Mouse (Mus musculus): Measurements from ENCODE around the gene Dnm2. TPM values are rescaled to one million over a fixed set of nuclear protein-coding genes. Genes with fewer than 3 reads are reported as not detected.
"Not testable (repeated sequence)": the region's sequence is repeated elsewhere in the genome, so short reads cannot be mapped to it uniquely, and the experiment has no call there.

Gene Dnm2
- total RNA-seq, 2 experiments from 2014 or later = 62.6 to 63.8 TPM

DNA sequence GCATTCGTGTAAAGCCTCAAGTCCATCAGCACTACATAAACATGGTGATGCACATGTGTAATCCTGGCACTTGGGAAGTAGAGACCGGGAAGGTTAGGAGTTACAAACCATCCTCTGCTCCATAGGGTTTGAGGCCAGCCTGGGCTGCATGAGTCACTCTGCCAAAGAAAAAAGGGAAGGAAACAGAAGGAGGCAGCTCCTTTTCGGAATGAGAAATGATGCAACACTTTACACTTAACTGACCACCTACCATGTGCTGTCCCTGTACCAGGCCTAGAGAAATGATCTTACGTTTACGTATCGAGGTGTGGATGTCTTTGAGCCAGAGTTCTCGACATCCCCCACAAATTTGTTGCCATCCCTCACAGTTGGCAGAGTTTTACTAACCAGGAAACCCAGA is 28.3 kb downstream of the Dnm2 start:
- ATAC-seq (replicated peaks; ENCODE audit: low FRiP score, low TSS enrichment, poor library complexity, severe bottlenecking) = no peak

DNA sequence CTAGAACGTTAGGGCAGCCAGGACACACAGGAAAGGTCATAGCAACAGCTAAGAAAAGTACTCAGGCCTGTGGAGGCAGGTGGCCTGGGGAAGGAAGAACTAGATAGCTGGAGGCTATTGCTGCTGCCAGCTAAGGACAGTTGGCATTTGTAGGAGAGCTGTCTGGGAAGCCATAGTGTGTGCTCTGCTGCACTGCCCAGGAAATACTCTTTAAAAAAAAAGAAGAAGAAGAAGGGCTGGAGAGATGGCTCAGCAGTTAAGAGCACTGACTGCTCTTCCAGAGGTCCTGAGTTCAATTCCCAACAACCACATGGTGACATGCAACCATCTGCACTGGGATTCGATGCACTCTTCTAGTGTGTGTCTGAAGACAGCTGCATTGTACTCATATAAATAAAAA is 28.8 kb downstream of the Dnm2 start:
- no peak for ATAC-seq (replicated peaks; ENCODE audit: low FRiP score, low TSS enrichment, poor library complexity, severe bottlenecking)

DNA sequence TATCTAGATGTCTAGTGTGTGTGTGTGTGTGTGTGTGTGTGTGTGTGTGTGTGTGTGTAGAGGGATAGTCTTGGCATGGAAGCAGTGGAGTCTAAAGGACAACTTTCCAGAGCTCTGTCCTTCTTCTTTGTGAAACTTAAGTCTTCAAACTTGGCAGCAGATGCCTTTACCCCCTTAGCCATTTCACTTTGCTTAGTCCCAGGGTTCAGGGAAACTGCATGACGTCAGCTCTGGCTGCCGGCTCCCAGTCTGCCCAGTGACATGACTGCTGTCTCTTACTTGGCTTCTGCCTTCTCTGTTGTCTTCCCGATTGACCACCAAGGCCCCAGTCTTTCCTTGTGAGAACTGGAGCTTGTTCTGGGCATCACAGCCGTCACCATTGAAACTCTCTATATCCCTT is 29.8 kb downstream of the Dnm2 start:
- no peak for ATAC-seq (replicated peaks; ENCODE audit: low FRiP score, low TSS enrichment, poor library complexity, severe bottlenecking)

DNA sequence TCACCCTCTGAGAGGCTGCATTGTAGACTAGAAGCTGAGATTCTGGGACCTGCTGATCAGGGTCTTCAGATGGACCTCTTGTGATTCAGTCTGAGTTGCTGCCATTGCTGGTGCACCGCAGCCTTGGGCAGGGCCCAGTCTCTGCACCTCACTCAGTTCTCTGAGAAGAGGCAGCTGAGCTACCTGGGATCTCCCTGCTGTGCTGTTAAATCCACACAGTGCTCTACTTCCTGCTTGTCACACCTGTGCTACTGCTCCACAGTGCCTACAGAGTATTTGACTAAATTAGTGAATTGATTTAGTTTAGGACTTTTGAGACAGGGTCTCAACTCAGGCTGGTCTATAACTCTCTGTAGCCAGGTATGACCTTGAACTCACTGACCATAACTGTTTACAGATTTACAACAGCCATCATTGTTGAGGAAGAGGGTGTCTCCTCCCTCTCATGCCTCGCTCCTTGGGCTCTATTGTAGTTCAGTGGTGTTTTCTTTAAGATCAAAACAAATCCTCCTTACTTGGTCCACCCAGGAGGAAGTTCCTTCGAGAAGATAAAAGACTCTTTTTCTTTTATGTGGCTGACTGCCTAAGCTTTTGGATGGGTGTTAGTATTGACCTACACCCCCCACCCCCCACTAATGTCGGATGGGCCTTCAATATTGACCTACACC is 30.5 kb downstream of the Dnm2 start:
- no peak for ATAC-seq (replicated peaks; ENCODE audit: low FRiP score, low TSS enrichment, poor library complexity, severe bottlenecking)

DNA sequence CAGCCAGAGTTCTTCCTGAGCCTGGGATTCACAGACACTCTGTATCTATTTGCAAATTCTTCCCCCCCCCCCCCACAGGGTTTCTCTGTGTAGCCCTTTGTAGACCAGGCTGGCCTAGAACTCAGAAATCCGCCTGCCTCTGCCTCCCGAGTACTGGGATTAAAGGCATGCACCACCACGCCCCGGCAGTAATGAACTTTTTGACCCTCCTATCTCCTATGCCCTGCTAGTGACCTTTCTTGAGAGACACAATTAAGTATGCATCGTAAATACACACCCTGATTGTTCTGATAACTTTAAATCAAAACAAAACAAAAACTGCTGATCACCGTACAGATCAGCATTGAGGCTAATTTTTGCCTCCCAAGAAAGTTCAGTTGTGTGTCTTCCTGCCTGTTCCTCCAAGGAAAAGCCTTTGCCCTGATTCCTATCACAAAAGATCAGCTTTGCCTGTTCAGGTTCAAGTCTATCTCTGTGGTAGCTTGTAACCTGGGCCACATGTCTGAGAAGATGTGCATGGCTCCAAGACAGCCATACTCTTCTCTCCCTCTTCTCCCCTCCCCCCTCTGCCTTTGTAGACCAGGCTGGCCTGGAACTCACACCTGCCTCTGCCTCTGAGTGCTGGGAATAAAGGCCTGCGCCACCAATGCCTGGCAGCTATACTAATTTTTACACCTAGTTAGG is 31.7 kb downstream of the Dnm2 start:
- ATAC-seq (replicated peaks; ENCODE audit: low FRiP score, low TSS enrichment, poor library complexity, severe bottlenecking) = no peak

DNA sequence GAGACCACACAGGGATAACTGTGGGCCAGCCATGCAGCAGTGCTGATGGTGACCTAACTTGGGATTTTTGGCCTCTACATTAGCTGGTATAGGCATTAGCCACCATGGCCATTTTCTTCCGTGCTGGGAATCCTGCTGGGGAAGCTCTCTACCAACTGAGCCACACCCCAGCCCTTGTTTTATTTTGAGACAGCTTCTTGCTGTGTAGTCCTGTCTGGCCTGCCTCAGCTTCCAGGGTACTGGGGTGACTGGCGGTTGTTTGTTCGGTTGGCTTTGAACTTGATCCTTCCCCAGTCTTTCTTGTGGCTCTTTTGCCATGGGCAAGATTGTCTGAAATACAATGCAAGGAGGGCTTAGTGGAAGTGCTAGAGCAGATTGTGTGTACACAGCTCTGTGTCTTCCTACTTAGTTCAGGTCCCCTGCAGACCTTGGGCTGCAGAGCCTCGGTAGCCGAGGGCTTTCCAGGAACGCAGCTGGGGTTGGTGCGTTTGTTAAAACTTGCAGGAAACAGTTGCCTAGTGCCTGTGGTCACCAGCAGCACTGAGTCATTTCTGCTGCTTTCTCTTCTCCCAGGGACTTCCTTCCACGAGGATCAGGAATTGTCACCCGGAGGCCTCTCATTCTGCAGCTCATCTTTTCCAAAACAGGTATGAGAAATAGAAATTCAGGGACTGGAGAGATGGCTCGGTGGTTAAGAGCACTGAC is 32.4 kb downstream of the Dnm2 start:
- ATAC-seq (replicated peaks; ENCODE audit: low FRiP score, low TSS enrichment, poor library complexity, severe bottlenecking) = no peak

DNA sequence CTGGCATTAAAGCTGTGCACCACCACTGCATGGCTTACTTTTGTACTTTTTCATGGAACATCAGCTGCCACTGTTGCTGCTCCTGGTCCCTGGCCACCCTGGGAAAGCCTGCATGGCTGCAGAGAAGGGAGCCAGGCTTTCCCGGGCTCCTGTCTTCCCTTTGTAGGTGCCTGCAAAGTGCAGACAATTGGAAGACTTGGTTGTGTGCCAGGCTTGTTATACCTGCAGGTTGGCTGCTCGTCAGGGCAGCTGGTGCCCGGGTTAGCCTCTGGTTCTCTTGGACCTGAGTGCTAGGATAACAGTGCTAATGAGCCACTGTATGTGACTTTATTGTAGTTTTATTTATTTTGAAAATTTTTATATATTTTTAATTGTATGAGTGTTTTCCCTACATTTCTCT is 34.1 kb downstream of the Dnm2 start:
- ATAC-seq (replicated peaks; ENCODE audit: low FRiP score, low TSS enrichment, poor library complexity, severe bottlenecking) = no peak

DNA sequence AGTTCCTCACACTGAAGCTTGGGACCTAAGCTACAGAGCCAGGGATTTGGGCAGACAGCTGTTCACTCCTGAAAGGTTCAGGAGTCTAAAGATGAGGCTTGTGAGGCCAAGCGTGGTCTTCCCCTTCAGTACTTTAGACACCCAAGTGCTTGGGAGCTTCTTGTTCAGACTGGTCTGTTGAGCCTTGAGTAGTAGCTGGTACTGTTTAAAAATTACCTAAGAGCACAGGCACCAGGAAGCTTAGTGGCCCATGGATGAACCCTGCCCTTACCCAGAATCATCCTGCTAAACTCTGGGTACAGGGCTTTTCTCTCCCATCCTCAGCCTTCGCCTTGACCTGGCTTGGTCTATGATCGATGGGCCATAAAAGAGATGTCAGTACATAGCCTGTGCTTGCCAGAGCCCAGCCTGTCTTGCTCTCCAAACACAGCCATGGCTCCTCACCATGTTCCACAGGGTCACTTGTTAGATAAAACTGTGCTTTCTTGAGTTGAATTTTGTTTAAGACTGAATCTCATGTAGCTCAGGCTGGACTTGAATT is 35.8 kb downstream of the Dnm2 start:
- no peak for ATAC-seq (replicated peaks; ENCODE audit: low FRiP score, low TSS enrichment, poor library complexity, severe bottlenecking)

DNA sequence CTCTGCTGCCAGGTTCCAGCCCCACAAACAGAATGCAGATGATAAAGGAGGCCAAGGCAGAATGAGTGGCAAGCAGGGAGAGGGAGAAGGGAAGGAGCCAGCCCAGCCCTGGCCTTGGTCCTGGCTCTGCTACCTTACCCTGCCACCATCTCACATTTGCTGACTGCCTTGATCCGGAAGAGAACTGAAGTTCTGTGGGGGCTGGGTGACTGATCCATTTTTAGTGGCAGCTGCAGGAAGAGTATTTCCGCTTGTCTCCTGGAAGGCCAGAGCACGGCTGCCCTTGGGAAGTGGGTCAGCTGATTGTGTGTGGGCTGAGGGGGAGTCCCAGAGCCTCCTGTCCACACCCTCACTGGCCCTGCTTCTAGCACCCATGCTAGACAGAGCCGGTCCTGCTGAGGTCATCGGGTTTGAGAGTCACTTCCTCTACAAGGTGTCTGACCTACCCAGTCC is 38.5 kb downstream of the Dnm2 start:
- peak; percentile 24; the same call in 1 of the 2 replicates for ATAC-seq (replicated peaks; ENCODE audit: low FRiP score, low TSS enrichment, poor library complexity, severe bottlenecking)

DNA sequence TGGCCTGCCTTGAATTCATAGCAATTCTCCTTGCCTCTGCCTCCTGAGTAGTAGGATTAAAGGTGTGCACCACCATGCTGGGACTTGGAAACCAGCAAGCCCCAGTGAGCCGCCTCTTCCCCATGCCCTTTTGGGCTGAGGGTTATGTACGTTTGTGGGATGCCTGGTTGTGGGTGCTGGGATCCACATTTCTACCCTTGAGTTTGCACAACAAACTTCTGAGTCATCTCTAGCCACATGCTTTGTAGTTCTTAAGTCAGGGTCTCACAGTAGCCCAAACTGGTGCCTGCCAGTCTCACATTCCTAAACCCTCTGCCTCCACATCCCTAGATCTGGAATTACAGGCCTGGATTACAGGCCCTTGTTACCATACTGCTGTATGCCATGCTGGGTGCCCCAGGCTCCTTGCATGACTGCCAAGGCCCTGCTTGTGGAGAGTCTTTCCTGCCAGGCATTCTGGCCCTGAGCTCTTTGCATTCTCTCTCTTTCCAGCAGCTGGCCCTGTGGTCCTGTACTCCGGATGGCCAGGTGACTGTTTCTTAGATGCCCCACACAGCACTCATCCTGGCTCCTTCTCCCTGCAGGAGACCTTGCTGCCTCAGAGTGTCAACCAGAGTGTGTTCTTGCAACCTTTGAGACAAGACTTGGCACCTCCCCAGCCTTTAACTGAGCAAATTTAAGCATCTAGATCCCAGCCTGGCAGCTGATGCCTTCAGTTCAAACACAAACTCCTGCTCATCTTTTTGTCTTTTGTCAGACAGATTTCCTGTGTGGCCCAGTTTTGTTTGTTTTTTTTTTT is 39.3 kb downstream of the Dnm2 start:
- ATAC-seq (replicated peaks; ENCODE audit: low FRiP score, low TSS enrichment, poor library complexity, severe bottlenecking) = no peak

DNA sequence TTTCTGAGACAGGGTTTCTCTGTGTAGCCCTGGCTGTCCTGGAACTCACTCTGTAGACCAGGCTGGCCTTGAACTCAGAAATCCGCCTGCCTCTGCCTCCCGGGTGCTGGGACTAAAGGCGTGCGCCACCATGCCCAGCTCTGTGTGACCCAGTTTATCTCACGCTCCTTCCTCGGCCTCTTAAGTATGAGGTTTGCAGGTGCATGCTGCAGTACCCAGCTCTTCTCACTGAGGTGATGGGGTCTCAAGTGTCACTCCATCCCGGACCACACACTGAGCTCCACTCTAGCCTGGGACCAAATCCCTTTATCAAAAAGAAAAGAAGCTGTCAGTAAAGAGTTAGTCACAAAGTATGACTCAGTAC is 39.8 kb downstream of the Dnm2 start:
- not testable (repeated sequence) for ATAC-seq (replicated peaks; ENCODE audit: low FRiP score, low TSS enrichment, poor library complexity, severe bottlenecking)

DNA sequence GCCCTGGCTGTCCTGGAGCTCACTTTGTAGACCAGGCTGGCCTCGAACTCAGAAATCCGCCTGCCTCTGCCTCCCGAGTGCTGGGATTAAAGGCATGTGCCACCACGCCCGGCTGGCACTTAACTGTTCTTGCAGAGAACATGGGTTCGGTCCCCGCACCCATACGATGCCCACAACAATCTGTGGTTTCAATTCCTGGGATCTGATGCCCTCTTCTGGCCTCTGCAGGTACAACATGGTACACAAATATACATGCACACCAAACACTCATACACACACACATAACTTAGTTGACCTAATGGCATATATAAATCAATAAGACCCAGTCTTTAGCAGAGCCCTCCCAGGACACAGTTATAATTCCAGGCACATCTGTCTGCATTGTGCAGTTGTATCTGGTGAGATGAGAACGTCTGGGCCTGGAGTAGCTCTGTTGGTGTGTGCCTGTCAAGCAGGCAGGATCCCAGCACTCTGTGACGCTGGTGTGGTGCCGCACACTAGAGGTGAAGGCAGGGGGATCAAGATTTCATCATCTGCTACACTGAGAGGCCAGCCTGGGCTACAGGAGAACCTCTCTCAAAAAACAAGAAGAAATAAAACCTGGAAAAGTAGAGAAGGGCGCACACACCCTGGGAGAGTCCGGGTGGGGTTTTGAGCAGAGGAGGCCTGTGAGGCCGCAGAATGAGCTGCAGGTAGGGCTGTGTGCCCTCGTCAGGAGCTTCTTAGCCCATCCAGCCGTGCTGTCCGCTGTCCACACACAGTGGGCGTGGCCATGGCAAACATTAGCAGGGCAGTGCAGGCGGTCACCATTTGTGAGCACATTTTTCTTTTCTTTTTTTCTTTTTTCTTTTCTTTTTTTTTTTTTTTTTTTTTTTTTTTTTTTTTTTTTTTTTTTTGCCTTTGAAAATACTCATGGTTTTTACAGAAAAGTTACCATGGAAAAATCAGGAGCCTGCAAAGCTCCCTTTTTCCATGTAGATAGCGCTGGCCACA is 44.6 kb downstream of the Dnm2 start:
- peak; percentile 65 for ATAC-seq (replicated peaks; ENCODE audit: low FRiP score, low TSS enrichment, poor library complexity, severe bottlenecking)

DNA sequence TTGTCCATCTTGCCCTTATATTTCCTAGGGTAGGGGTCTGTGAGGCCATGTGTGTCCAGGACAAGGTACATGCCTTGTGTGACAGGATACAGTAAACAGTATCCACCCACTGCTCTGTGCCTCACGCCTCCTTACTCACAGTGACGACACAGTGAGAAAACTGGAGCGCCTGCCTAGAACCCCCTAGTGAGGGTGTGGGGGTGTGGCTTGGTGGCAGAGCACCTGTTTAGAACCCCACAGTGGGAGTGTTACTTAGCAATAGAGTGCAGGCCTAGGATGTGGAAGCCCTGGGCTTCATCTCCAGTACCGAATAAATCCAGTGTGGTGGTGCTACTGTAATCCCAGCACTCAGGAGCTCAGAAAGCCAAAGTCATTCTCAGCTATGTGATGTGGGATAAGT is 48.2 kb downstream of the Dnm2 start:
- no peak for ATAC-seq (replicated peaks; ENCODE audit: low FRiP score, low TSS enrichment, poor library complexity, severe bottlenecking)

DNA sequence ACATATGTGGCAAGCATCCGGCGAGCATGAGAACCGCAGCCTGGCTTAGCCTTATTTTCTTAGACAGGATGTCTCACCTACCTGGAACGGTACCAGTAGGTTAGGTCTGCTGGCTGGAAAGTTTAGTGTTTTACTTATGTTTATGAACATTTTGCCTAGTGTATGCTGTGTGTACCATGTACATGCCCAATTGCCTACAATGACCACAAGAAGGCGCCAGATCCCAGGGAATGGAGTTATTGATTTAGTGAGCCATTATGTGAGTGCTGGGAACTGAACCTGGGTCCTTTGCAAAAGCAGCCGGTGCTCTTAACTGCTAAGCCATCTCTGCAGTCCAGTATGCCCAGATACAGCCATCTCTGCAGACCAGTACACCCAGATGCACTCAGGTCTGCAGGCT is 53.0 kb downstream of the Dnm2 start:
- ATAC-seq (replicated peaks; ENCODE audit: low FRiP score, low TSS enrichment, poor library complexity, severe bottlenecking) = no peak

DNA sequence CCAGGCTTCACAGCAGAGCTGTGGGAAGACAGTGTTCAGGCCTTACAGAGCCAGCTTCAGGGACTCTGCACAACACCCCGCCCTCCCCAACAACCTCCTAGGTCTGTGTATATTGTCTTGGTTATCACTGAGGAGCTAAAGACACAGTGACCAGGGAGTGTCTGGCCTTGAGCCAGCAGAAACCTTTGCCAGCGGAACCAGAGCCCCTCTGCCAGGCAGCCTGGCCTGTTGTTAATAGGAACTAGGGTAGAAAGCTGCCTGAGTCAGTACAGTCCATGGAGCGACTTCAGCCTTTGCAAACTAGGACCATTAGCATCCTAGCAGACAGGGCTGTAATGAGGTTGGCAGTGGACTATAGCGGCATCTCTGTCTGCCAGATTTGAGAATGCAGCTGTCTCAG is 59.4 kb downstream of the Dnm2 start:
- ATAC-seq (replicated peaks; ENCODE audit: low FRiP score, low TSS enrichment, poor library complexity, severe bottlenecking) = no peak

DNA sequence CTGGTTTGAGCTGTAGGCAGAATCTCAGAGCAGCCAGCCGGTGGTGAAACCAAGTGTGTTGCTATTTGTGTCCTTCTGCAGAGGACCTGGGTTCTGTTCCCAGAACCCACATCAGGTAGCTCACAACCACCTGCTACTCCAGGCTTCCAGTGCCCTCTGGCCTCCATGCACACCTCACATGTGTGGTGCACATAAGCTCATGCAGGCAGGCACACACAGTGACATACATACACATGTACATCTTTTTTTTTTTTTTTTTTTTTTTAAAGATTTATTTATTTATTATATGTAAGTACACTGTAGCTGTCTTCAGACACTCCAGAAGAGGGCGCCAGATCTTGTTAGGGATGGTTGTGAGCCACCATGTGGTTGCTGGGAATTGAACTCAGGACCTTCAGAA is 63.5 kb downstream of the Dnm2 start:
- not testable (repeated sequence) for ATAC-seq (replicated peaks; ENCODE audit: low FRiP score, low TSS enrichment, poor library complexity, severe bottlenecking)

DNA sequence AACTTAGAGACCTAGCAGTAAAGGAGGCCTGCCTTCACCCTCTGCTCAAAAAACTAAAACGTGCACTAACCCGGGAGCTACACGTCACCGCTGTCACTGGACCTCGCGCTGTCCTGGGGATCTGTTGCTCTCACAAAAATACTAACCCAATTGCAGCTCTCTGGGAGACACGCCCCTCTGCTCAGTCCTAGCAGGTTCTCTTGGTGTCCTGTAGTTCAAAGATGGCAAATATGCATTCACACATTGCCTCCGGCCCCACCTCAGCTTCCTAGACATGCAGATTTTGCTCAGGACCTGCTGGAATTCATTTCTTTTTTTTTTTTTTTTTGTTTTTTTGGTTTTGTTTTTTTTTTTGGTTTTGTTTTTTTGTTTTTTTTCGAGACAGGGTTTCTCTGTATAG is 66.0 kb downstream of the Dnm2 start:
- no peak for ATAC-seq (replicated peaks; ENCODE audit: low FRiP score, low TSS enrichment, poor library complexity, severe bottlenecking)

DNA sequence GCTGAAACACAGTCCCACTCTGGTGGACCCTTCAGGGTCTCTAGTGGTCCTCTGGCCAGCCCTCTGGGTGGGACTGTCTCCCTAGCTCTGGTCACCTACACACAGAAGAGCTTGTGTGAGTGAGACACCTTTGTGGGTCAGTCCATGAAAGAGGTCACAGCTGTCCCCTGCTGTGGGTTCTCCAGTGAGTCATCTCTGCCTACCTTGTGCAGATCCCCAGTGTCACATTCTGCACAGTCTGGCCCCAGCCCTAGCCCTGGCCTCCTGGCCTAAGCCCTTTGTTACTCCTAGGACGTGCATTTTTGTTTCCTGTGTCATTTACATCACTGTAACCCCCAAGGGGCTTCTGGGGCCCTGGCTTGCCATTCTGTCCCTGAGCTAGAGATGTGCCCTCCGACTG is 69.2 kb downstream of the Dnm2 start:
- ATAC-seq (replicated peaks; ENCODE audit: low FRiP score, low TSS enrichment, poor library complexity, severe bottlenecking) = no peak

DNA sequence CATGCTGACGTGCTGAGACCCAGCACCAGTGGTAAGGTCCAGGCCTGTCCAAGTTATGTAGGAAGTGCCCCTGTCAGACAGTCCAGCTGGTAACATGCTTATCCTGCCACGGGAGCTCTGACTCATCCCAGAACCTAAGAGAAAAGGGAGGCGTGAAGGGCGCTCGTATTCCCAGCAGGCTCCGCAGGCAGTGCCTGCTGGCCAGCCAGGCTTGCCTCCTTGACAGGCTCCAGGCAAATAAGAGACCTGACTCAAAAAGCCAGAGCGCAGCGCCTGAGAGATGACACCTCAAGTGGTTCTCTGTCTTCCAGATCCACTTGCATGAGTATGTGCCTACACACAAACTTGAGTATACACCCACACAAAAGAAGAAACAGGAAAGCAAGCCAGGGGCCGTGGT is 70.0 kb downstream of the Dnm2 start:
- ATAC-seq (replicated peaks; ENCODE audit: low FRiP score, low TSS enrichment, poor library complexity, severe bottlenecking) = no peak

Data from megakaryocyte-erythroid progenitor cell, adult 5-6 weeks (primary cell).